In genomic region chr17:46160686-46161085, GRCm38 (mm10) we compare ENCODE assay signal across 7 mouse cellular contexts. TPM values are rescaled to one million over a fixed set of nuclear protein-coding genes. Genes with fewer than 3 reads are reported as not detected.
DNase-seq lines count a peak whose midpoint lies in the region; ATAC-seq and TF ChIP-seq lines count a peak whose summit lies in the region.

Gene Gtpbp2 (plus strand): TSS chr17:46161032.

- no peak for TF ChIP-seq CTCF in intestine, postnatal 0 days (IDR thresholded peaks at IDR 0.05; ENCODE audit: low read depth)

- peak within 1 kb of the TSS; percentile 81 for H3K4me2 ChIP-seq in intestine, postnatal 0 days (replicated peaks; ENCODE audit: low read depth)
- H3K4me2 ChIP-seq in midbrain, embryonic 12.5 days (replicated peaks), result peak within 1 kb of the TSS; percentile 78

- WGBS in embryonic facial prominence, embryonic 10.5 days, result under 1% methylated on average over 23 of the region's 23 CpGs
- under 1% methylated on average over 23 of the region's 23 CpGs for WGBS in intestine, postnatal 0 days
- under 1% methylated on average over 23 of the region's 23 CpGs for WGBS in midbrain, embryonic 12.5 days

- peak within 1 kb of the TSS; percentile 86 for H3K4me3 ChIP-seq in embryonic facial prominence, embryonic 10.5 days
- peak within 1 kb of the TSS; percentile 80 for H3K4me3 ChIP-seq in intestine, postnatal 0 days (ENCODE audit: low read depth, low read length)
- peak within 1 kb of the TSS; percentile 83 for H3K4me3 ChIP-seq in midbrain, embryonic 12.5 days

- H3K36me3 ChIP-seq in embryonic facial prominence, embryonic 10.5 days (replicated peaks), result peaks cover 32% of the 10 kb centered on the region
- peaks cover 20% of the 10 kb centered on the region for H3K36me3 ChIP-seq in intestine, postnatal 0 days (ENCODE audit: control insufficient read depth, insufficient read depth)
- peaks cover 20% of the 10 kb centered on the region for H3K36me3 ChIP-seq in midbrain, embryonic 12.5 days

- peak within 1 kb of the TSS; percentile 80 for H3K9ac ChIP-seq in intestine, postnatal 0 days (ENCODE audit: low read depth, low read length)
- peak within 1 kb of the TSS; percentile 73 for H3K9ac ChIP-seq in midbrain, embryonic 12.5 days (replicated peaks)

- H3K27ac ChIP-seq in embryonic facial prominence, embryonic 10.5 days (replicated peaks), result peak within 1 kb of the TSS; percentile 91
- H3K27ac ChIP-seq in intestine, postnatal 0 days (ENCODE audit: low read depth, low read length), result peak within 1 kb of the TSS; percentile 91
- peak within 1 kb of the TSS; percentile 79 for H3K27ac ChIP-seq in midbrain, embryonic 12.5 days (replicated peaks)

- intact Hi-C loops in left cerebral cortex, postnatal 4 days (cut with DNase I), result no loop called here

- DNase-seq in adrenal gland, postnatal 14 days, result peak; percentile 96
- DNase-seq in embryonic facial prominence, embryonic 10.5 days (ENCODE audit: low spot score), result peak; percentile 98
- peak; percentile 97 for DNase-seq in gonadal fat pad, adult 2 months (ENCODE audit: low read depth)
- peak; percentile 97 for DNase-seq in left cerebral cortex, postnatal 4 days
- DNase-seq in spleen, adult 18-20 months, result peak; percentile 93 to 94

- peaks cover 32% of the 10 kb centered on the region for H3K4me1 ChIP-seq in embryonic facial prominence, embryonic 10.5 days
- peaks cover 7% of the 10 kb centered on the region; the same call in 1 of the 2 replicates for H3K4me1 ChIP-seq in intestine, postnatal 0 days (replicated peaks; ENCODE audit: control insufficient read depth, insufficient read depth, low read length)
- peaks cover 25% of the 10 kb centered on the region for H3K4me1 ChIP-seq in midbrain, embryonic 12.5 days

- no peaks in the 10 kb centered on the region for H3K9me3 ChIP-seq in embryonic facial prominence, embryonic 10.5 days
- H3K9me3 ChIP-seq in intestine, postnatal 0 days (ENCODE audit: control insufficient read depth), result no peaks in the 10 kb centered on the region
- H3K9me3 ChIP-seq in midbrain, embryonic 12.5 days, result no peaks in the 10 kb centered on the region

- H3K27me3 ChIP-seq in embryonic facial prominence, embryonic 10.5 days (replicated peaks; ENCODE audit: low read depth, poor library complexity, severe bottlenecking), result no peaks in the 10 kb centered on the region
- H3K27me3 ChIP-seq in intestine, postnatal 0 days (replicated peaks; ENCODE audit: control insufficient read depth, insufficient read depth, low read length), result no peaks in the 10 kb centered on the region
- H3K27me3 ChIP-seq in midbrain, embryonic 12.5 days, result no peaks in the 10 kb centered on the region

- peak; percentile 91 for ATAC-seq in intestine, postnatal 0 days
- peak; percentile 93 for ATAC-seq in midbrain, embryonic 12.5 days (ENCODE audit: low FRiP score, low read depth)

RNA-seq across cellular contexts. Expression of gene Gtpbp2, which starts in this region (rescaled TPM):
- 74.2 and 90.1 TPM in 2 replicates for total RNA-seq in adrenal gland, postnatal 14 days (2021)
- 33.8 and 34.9 TPM in 2 replicates for polyA plus RNA-seq in embryonic facial prominence, embryonic 10.5 days (2016; fragmentation: Nextera tagmentation; extraction: Ambion mirVana)
- polyA plus RNA-seq in gonadal fat pad, adult 2 months (2012; rRNA removed), result 117 and 138 TPM in 2 replicates
- polyA plus RNA-seq in intestine, postnatal 0 days (2015; fragmentation: Nextera tagmentation; extraction: Ambion mirVana), result 22.2 and 28.3 TPM in 2 replicates
- 100 to 1,000 TPM; 111 TPM for total RNA-seq in left cerebral cortex, postnatal 4 days (2021)
- polyA plus RNA-seq in midbrain, embryonic 12.5 days (2016; fragmentation: Nextera tagmentation; extraction: Ambion mirVana), result 38.6 and 42.9 TPM in 2 replicates

Comparison
In these comparisons a context has a peak if more than half of its experiments do, and no peak if none do; other contexts are left out.
1. Peak in every context shown above with its lines: DNase-seq, ATAC-seq, H3K4me3 ChIP-seq and H3K27ac ChIP-seq.